Mouse (Mus musculus) adrenal gland, postnatal 14 days (tissue): ENCODE data around the gene Osbpl5. TPM values are rescaled to one million over a fixed set of nuclear protein-coding genes. Genes with fewer than 3 reads are reported as not detected.

ENCODE experiments used
- DNase-seq: peaks from one replicate; pipeline ENCODE4 v3.0.0; 2021; ENCODE audit warnings: mixed read lengths
- total RNA-seq: library from RNA; stranded (reverse); gene quantifications from 2 replicates; pipeline ENCODE4 v1.2.3, GENCODE M21; 2021

The Osbpl5 gene
- total RNA-seq, 1 experiment from 2014 or later, result 26.0 TPM

- peak; percentile 49 for DNase-seq
Observed at GRCm38 (mm10) chr7:143755357-143756124, 1.2 kb downstream of the Osbpl5 start.

DNA sequence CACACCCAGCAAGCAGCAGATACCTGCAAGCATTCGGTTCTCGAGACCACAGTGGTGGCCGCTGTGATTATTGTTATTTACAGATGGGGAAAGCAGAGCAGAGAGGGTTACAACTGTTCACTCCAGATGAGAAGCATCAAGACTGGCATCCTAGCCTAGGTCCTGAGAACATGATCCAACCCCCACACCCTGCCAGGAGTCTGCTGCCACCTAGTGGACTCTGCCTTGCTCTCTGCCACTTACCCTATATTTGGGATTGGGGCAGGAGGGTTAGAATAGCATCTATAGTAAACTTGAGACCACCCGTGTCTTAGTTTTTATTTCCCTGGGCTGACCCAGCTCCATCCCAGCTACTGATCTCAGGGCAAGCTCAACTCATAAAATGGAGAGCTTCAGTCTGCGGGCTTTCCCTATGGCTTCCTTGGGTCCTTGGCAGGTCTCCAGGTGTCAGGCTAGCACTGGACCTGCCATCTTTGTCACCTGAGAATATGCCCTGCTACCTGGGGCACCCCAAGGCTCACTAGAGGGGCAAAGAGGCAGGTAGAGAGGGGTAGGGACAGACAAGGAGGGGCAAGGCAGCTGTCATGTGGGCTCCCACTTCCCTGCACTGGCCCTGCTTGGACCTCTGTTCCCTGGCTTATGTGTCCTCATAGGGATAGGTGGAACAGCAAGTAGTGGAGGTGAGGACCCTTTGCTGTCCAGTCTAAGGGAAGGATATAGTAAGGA is 2.6 kb downstream of the Osbpl5 start:
- DNase-seq, result peak; percentile 81

DNA sequence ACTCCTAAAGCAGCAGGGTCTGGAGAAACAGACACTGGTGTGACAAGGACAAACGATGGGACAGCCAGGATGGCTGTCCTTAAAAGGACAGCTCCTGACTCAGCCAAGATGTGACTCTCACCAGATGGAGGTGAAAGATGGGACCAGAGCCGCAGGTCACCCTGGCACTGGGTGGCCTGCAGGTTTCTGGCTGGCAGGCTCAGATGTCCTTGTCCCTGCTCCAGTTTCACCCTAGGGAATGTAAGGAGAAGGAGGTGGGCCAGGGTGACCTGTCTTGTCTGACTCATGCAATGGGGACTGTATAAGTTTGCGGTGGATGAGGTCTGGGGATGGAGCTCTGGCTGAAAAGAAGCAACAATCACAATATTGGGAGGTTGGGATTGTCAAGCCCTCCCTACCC is 4.2 kb downstream of the Osbpl5 start:
- peak; percentile 12 for DNase-seq

GRCm38 (mm10) chr7:143752056-143752455 is 4.7 kb downstream of the Osbpl5 start:
- DNase-seq, result peak; percentile 12

DNA sequence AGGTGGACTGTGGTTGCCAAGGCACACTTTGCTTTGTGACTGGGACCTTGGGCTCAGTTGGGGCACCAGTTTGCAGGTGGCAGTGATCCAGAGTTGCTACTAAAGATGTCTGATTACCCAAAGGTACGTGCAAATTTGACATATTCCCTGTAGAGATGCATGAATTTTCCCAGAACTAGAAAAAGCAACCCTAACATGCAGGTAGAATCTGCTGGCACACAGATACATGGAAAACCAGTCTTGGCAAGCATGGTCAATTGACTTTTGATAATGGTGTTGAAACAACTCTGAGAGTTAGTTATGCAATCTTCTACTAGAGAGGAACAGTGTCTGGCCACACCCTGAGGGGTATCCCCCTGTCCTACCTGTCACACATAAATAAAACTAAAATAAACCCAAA is 5.4 kb downstream of the Osbpl5 start:
- DNase-seq, result peak; percentile 3

DNA sequence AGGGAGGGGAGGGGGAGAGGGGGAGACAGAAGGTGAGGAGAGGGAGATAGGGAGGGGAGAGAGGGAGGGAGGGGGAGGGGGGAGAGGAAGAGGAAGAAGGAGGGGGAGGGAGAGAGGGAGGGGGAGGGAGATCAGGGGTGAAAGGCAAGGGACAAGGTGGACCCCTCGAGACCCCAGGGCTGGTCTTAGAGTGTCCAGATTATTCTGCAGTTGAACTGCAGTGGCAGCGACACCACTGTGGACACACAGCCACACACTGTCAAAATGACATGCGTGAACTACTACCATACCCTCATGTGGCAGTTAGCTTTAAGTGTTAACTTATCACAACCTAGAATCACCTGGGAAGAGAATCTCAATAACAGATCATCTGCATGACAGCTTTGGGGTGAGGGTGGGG is 7.7 kb downstream of the Osbpl5 start:
- DNase-seq, result no peak

DNA sequence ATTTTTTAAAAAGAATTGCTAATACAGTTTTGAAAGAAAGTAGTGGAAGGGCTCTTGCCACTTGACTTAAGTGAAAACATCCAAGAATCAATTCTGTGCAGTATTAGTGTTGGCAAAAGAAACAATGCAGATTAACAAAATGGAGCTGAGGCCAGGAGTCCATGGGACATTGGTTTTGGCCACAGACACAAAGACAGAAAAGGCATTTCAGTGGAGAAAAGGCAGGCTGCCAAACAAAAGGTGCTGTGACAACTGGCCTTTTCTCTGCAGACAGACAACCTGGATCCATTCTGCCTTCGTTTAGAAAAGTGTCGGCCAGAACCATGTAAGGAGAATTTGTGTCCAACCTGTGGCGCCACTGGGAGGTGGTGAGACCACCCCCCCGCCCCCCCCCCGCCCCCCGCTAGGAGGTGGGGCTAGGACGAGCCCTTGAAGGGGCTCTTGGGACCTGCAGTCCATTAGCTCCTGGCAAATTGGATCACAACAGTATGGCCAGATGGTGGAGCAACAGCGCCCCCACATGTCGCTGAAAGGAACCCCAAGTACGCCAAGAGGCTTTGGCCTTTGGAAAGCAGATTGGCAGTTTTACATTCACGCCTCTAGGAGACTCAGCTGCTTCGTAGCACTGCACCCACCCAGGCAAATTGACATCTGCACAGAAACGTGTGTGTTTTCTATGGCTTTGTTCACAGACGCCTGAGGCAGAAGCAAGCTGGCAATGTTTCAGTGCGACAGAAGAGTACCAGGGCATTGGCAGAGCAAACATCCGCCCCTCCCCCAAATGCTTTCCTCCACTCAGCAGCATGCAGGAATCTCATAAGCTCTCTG is 8.5 kb downstream of the Osbpl5 start:
- peak; percentile 92 for DNase-seq

GRCm38 (mm10) chr7:143740653-143741052 is 16.1 kb downstream of the Osbpl5 start:
- DNase-seq, result no peak

- DNase-seq, result peak; percentile 93
Observed at GRCm38 (mm10) chr7:143739511-143740461, 17.0 kb downstream of the Osbpl5 start.

GRCm38 (mm10) chr7:143738601-143739006 is 18.2 kb downstream of the Osbpl5 start:
- DNase-seq, result peak; percentile 23

DNA sequence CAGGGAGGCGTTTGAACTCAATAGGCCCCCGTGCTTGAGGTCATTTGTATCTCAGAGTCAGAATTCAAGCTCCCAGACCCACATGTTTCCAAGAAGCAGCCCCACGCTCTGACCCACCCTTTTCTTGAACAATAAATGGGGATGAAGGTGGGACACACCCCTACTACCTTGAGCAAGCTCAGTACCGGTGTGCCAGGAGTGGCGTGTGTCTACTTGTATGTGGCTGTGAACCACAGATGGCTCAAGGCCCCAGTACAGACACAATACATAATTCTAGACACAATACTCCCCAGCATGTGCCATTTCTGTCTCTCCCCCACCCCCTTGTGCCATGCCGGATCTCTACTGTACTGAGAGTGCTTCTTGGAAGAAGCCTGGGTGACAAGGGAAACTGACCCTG is 18.6 kb downstream of the Osbpl5 start:
- no peak for DNase-seq

DNA sequence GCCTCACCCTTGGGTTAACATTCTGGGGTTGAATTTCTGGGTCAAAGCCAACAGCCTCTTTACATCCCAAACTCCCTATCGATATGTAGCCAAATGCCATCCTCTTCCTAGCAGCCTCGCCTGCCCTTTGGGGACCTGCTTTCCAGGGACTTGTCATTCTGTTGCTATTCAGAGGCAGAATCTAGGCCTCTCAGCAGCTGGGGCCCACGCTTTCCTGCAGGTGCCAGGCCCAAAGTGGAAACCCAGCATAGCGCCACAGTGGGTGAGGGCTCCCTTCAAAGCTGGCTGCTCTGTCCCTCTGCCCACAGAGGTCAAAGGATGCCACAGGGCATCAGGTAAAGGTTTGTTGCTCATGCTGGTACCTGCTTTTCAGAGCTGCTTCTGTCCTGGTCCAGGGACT is 23.0 kb downstream of the Osbpl5 start:
- DNase-seq, result no peak

DNA sequence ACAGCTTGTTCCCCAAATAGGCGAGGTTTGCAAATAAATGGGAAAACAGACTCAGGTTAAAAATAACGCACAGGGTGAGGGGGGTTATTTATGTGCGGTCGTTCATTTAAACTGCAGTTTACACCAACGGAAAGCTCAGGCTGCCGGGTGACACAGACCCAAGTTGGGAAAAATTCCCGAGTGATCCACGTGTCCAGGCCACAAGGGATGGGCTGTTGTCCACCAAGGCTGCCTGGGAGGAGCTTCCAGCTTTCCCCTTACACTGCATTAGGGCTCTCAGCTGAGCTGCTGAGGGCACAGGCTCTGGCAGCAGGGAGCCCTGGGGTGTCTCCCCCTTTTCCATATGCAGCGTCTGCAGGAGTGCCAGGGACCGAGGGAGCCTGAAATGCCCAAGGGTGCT is 26.9 kb downstream of the Osbpl5 start:
- DNase-seq, result peak; percentile 39

GRCm38 (mm10) chr7:143726396-143726795 is 30.4 kb downstream of the Osbpl5 start:
- DNase-seq, result no peak

DNA sequence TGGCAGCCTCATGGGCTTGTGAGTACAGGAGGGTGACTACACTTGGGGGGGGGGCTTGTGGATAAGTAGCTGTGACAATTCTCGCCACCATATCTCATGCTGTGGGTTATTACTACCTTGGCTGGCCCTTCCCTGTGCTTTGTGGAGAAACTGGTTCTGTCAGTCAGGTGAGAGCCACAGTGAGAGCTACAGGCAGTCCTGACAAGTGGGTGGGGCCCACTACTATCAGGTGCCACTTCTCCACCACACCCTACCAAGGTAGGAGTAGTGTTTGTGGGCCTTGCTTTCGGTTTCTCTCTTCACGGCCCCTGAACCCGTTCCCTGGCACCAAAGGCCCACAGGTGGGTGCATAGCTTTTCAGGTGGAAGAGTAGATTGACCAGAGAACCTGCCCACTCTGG is 32.9 kb downstream of the Osbpl5 start:
- DNase-seq, result no peak

DNA sequence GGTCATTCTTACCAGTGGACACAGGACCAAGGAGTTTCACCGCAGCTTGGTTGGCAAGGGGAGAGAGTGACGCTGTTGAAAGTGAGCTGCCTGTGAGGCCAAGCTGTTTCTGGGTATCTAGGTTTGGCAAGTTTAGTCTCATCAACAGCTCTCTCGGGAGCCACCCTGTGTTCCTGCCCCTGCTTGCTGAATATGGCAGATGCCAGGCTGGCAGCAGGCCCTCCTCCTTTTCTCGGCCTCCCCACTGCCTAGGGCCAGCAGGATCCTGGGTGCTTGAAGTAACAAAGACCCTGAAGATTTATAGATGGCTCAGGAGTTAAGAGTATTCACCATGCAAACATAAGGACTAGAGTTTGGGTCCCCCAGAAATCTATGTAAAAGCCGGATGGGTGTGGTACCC is 34.1 kb downstream of the Osbpl5 start:
- DNase-seq, result peak; percentile 26

- DNase-seq, result no peak
Observed at GRCm38 (mm10) chr7:143717811-143718210, 39.0 kb downstream of the Osbpl5 start.

DNA sequence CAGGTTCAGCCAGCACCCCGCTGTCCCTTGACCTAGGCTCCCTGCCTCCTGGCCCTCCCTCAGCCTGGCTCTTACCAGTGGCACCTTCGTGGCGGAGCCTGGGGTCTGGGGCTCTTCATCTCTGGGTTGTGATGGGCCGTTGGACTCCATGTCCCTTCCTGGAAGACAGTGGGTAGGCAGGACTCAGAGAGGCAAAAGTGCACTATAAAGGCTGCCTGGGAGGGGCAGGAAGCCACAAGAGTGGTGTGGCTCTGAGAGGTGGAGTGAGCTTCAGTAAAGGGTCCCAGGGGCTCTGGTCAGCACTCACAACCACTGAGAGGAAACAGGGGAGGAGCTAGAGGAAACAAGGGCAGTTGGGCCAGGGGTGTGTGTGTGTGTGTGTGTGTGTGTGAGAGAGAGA is 43.4 kb downstream of the Osbpl5 start:
- DNase-seq, result no peak

DNA sequence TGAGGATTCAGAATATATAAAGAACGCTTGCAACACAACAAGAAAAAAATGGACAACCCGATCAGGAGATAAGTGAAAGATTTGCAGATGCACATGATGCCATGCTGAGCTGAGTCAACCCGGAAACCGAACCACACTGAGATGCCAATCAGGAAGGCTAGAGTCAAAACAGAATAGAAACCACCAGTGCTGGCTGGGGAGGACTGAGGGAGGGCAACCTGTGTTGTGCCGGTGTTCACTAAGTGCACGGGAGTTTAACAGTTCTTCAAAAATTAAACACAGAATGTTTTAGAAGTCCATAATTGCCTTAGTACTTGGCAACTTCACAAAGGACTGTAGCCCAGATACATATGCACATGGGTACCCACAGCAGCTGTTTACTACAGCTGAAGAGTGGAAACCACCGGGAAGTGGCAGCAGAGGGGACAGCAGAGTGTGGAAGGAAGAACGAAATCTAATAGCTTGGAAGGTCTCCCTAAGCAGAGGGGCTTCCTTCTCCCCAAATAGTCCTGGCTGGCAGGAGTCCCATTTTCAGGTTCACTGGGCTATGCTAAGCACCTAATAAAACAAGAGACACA is 43.9 kb downstream of the Osbpl5 start:
- DNase-seq, result no peak

- no peak for DNase-seq
Observed at GRCm38 (mm10) chr7:143712023-143712422, 44.8 kb downstream of the Osbpl5 start.

- no peak for DNase-seq
Observed at GRCm38 (mm10) chr7:143711381-143711780, 45.4 kb downstream of the Osbpl5 start.
